Mouse (Mus musculus): ENCODE results near the gene Olfr532. TPM values are rescaled to one million over a fixed set of nuclear protein-coding genes. Genes with fewer than 3 reads are reported as not detected.
"Not testable (repeated sequence)": the region's sequence is repeated elsewhere in the genome, so short reads cannot be mapped to it uniquely, and the experiment has no call there.

Gene Olfr532
- not detected for total RNA-seq (2022)

DNA sequence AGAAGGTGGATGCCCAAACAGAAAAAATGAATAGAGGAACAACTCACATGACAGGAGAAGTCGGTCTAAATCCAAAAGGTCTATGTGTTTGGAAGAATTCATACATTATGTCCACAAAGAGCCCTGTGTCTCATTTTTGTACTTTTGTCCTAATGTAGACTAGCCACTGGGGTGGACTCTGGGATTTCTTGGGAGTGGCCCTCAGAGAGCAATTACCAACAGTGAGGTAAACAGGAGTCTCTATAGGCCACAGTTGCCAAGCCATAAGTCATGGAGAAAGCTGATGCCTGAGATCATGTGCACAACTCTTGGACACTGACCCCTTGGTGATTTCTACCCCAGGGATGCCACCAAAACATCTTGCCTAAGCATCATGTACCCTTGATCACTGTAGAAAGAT, at the start of gene Olfr532:
Gene Olfr532, minus strand, starts transcription at position 101 of the 400 bp plus-strand sequence.
- DNase-seq (ENCODE audit: low spot score in 2 of 2) = no peak

DNA sequence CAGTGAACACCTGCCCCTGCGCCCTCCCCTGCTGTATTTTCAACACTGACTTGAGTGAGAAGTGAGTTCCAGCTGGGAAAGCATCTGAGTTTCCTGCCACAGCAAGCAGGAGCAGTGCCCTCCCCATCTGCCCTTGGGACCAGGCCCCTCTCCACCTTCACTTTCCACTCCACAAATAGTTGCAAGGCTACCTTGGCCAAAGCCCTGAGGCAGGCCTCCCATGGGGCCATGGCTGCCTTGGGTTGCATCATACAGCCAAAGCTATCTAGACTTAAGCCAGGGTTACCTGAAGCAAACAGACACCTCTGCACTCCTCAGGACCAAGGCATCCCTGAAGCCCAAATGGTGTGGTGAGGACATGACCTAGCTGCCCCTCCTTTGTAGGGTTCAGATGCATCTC, 41.6 kb upstream of the Olfr532 start, which contains the start of gene Olfr533:
Gene Olfr533, plus strand, starts transcription at position 301 of the 400 bp plus-strand sequence.
- DNase-seq (ENCODE audit: low spot score in 2 of 2) = not testable (repeated sequence)

DNA sequence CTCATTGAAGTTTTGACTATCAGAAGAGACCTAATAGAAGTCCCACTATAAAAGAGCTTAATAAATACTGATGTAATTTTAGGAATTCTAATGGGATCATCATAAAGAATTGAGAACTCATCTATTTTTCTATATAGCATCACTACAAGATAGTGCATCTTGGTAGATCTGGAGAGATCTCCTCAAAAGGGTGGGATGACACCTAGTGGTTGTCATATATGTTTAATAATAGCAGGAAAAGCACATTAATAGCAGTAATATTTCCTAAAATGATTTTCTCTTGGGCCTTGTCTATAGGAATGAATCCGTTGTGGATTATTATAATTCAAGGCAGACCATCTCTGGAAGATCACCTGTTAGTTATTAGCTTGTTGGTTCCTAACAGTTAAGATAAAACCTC, 21.7 kb upstream of the Olfr532 start:
- no peak for DNase-seq (ENCODE audit: low spot score in 2 of 2)

DNA sequence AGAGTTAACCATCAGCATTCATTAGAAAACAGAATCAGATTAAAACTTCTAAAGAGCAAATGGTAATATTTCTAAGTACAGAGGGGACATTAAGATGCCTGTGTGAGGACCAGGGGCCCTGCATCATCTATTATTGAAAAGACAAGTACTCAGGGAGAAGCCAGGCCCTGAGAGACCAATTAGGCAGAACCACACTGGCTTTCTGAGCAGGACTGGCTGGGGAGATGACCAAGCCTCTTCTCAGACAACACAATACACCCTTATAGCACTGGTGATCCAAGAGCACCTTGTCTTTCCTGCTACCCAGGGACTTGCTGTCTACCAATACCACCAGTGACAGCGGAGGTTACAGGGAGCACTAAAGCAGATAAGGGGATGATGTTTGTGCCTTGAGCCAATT, 18.6 kb downstream of the Olfr532 start, which contains the start of gene Olfr531:
Gene Olfr531, minus strand, starts transcription at position 101 of the 400 bp plus-strand sequence.
- no peak for DNase-seq (ENCODE audit: low spot score in 2 of 2)

DNA sequence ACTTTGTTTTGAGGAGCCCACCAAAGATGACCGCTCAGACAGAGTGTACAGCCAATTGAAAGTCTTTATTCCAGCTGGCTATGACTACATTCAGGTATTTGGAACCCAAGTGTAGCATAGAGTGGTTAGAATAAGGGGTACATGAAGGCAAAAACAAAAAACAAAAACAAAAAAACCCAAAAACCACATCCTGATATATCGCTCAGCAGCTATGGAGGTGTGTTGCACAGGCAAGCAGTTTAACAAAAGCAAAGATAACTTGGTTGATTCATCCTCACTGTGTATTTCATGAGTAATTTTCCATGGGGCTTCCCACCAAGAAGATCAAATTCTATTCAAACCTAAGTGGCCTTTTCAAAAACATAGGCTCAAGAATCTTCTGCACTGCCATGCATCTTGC, 44.5 kb downstream of the Olfr532 start:
- DNase-seq (ENCODE audit: low spot score in 2 of 2) = no peak

DNA sequence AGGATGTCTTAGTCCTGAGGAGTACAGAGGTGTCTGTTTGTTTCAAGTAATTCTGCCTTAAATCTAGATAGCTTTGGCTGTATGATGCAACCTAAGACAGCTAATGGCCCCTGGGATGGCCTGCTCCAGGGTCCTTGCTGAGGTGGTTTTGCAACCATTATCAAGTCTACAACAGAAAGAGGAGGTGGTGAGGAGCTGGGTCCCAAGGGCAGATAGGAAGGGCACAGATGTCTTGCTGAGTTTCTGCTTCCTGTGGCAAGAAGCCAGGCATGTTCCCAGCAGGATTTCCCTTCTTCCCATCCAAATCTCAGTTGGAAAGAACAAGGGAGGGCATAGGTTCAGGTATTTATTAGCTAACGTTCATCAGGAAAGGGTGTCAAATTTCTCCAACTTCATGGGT, 45.2 kb downstream of the Olfr532 start, which contains the start of gene Olfr530:
Gene Olfr530, minus strand, starts transcription at position 101 of the 400 bp plus-strand sequence.
- no peak for DNase-seq (ENCODE audit: low spot score in 2 of 2)

DNA sequence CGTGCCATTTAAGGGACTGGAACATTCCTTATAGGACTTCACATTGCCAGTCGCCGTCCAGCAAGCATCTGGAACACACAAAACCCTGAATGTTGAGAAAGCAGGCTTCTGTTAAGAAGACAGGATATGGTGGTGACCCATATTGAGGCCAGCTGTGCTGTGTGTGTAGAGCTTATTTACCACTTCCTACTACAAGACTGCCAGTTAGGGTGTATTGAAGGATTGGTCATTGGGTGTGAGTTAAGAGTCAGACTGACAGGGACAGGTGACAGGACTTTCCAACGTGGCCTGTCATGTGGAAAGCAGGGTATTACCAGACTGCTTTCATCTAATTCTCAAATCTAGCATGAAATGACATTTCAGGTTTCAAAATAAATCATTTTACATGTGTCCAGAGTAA, 47.1 kb downstream of the Olfr532 start:
- DNase-seq (ENCODE audit: low spot score in 2 of 2) = no peak

Other genes starting within 250 kb of the Olfr532 start
- gene Olfr523, start 248.4 kb downstream of the Olfr532 start, total RNA-seq (2022) = not detected
- not detected for gene Olfr524, start 215.7 kb downstream of the Olfr532 start, total RNA-seq (2022)
- not detected for gene Cd163l1, start 203.4 kb downstream of the Olfr532 start, total RNA-seq (2022)
- gene 5830411N06Rik, start 174.4 kb downstream of the Olfr532 start, total RNA-seq (2022) = not detected
- not detected for gene Olfr525, start 100.8 kb downstream of the Olfr532 start, total RNA-seq (2022)
- not detected for gene Olfr527, start 87.6 kb downstream of the Olfr532 start, total RNA-seq (2022)
- gene Olfr60, start 60.0 kb downstream of the Olfr532 start, total RNA-seq (2022) = not detected
- gene Olfr530, start 45.3 kb downstream of the Olfr532 start, total RNA-seq (2022) = not detected
- not detected for gene Olfr531, start 18.7 kb downstream of the Olfr532 start, total RNA-seq (2022)
- not detected for gene Olfr533, start 41.7 kb upstream of the Olfr532 start, total RNA-seq (2022)
- not detected for gene Olfr535, start 62.6 kb upstream of the Olfr532 start, total RNA-seq (2022)
- gene Olfr536, start 85.8 kb upstream of the Olfr532 start, total RNA-seq (2022) = not detected
- not detected for gene Olfr538, start 146.2 kb upstream of the Olfr532 start, total RNA-seq (2022)
- not detected for gene Olfr46, start 179.6 kb upstream of the Olfr532 start, total RNA-seq (2022)
- not detected for gene Olfr61, start 207.3 kb upstream of the Olfr532 start, total RNA-seq (2022)
- not detected for gene Olfr53, start 224.8 kb upstream of the Olfr532 start, total RNA-seq (2022)
- not detected for gene Olfr539, start 238.3 kb upstream of the Olfr532 start, total RNA-seq (2022)